Mouse (Mus musculus): ENCODE data around the gene Tfeb.

Tfeb gene

DNA sequence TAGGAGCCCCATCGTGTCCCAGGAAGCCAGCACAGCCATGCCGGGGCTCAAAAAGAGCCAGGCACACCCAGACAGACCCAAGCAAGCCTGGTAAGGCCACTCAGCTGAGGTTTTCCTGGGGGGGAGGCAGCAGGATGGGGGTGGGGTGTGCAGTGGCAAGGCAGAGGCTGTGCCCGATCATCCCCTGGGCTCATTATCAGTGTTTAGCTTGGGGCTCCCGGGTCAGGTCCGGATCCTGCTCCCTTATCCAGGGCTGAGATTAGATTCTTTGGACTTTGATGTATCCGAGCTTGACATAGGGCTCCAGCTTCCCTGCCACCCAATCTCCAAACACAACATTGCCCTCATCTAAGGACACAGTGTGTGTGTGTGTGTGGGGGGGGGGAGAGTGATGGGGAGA is 24.9 kb upstream of the Tfeb start:
- no peak for DNase-seq (ENCODE audit: low read depth, low spot score)

DNA sequence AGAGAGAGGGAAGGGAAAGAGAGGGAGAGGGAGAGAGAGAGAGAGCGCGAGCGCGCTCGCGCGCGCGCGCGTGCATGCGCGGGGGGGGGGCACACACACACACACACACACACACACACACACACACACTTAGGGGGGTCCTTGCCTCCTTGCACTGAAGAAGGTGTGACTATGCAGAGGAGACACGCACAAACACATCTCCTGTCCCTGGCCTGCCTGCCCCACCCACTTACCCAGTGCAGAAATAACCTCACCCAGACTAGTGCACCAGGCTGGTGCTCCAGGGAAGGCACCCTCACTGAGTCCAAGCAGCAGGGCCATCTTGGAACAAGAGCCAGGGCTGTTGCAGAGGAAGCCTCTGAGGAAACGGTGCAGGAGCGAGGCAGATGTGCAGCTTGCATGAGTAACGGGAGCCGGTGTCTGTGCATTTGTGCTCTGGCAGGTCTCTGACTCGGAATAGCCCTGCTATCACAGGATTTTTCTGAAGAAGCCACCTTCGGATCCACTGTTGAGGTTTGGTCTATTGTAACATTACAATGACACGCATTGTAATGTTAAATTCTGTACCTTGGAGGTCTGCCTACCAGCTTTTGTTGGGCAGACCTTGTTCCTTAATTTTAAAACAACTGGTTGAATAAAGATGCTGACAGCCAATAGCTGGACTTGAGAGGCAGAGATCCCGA is 23.8 kb upstream of the Tfeb start:
- no peak for DNase-seq (ENCODE audit: low read depth, low spot score)

DNA sequence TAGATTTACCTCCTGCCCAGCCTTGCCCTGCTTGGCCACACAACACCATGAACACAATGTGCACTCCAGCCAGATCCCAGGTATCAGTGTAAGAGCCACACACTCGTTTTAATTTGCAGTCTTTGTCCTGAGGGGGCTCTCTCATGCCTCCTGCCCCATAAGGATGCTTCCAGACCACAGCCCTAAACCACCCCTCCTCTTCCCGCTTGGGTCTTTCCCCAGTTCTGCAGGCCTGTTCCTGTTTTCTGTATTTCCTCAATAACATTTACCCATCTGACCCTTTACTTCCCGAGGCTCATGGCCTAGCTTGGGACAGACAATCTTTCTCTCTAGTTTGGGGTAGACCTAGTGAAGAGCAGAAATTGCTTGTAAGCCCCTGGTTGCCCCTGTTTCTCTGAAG is 21.8 kb upstream of the Tfeb start:
- DNase-seq (ENCODE audit: low read depth, low spot score): no peak

DNA sequence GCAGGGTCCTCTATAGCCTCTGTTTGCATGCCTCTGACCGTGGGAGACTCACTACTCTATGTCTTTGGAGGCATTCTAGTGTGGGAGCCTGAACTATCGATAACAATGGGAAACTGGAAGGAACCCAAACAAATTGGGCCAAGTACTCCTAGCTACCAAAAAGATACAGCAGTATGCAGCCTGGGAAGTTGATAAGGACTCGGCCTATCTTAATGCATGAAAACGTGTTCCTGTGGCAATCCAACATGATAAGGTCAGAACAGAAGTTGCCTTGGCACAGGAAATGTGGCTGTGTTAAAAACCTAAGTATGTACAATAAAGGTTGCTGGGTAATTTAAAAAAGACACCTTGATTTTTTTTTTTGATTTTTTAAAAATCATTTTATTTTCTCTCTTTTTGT is 15.6 kb upstream of the Tfeb start:
- no peak for DNase-seq (ENCODE audit: low read depth, low spot score)

DNA sequence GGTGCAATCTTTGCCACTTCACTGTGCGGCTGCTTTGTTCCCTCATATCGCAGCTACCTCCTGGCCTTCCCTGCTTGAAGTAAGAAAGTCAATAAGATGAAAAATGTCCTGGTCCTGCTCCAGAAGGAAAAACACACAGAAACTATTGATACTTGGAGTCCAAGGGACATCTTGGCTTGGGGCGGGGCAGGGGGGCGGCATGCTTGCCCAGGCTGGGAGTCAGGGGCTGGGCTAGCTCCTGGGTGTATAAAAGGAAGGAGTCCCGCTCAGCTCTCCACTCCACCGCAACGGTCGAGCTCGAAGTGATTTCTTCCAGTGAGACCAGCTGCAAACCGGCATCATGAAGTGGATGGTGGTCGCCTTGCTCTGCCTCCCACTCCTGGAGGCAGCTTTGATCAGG is 10.3 kb upstream of the Tfeb start, which contains the start of gene Pgc:
TSS of gene Pgc (plus strand) at position 277 of the 400 bp plus-strand sequence.
- no peak for DNase-seq (ENCODE audit: low read depth, low spot score)

DNA sequence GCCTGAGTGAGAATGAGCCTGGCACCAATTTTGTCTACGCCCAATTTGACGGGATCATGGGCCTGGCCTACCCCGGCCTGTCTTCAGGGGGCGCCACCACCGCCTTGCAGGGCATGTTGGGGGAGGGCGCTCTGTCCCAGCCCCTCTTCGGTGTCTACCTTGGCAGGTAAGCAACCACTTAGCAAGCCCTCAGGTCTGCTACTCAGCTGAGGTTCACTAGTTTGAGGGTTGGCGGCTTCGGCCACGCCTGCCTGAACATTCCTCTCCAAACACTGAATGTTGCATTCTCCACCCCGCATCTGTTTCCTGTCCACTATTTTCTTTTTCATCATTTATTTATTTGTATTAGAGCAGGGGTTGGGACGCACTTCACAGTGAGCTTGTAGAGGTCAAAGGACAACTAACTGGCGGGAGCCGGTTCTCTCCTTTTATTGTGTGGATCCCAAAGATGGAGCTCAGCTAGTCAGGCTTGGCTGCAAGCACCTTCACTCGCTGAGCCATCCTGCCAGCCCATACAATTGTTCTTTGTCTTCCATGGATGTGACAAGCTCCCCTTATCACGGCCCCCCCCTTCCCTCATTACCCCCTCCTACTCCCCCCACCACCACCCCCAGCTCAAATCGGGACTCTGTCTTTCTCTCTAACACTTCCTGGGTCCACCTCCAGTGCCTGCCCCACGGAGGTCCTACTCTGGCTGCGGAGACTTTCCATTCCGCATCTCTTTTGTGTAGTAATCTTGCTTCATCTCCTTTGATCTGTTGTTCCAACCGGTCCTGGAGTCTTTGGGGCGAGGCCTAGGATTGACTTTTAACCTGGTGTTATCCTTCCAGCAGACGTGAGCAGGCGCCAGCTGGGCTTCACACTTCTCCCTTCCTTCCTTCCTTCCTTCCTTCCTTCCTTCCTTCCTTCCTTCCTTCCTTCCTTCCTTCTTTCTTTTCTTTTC is 5.9 kb upstream of the Tfeb start:
- DNase-seq (ENCODE audit: low read depth, low spot score): no peak

DNA sequence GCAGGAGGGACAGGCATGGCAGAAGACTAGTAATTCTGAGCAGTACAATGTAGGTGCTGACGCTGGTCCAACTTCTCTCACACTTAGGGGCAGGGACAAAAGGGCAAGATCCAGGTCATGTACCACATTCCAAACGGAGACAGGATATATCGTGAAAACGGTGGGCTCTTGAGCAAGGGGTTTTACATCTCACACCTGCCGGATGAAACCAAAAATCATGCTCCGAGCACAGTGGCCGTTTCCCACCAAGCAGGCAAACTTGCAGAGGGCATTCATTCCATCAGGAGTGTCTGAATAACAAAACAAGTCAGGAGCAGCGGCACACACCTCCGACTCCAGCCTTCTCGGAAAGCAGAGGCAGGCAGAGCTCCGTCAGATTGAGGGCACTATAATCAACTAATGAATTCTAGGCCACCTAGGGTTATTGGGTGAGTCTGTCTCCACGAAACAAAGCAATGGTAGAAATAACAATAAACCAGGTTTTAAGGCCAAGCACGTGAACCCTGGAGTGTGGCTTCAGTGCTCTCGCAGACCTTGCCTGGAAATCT is 1.2 kb upstream of the Tfeb start:
- DNase-seq (ENCODE audit: low read depth, low spot score): no peak

DNA sequence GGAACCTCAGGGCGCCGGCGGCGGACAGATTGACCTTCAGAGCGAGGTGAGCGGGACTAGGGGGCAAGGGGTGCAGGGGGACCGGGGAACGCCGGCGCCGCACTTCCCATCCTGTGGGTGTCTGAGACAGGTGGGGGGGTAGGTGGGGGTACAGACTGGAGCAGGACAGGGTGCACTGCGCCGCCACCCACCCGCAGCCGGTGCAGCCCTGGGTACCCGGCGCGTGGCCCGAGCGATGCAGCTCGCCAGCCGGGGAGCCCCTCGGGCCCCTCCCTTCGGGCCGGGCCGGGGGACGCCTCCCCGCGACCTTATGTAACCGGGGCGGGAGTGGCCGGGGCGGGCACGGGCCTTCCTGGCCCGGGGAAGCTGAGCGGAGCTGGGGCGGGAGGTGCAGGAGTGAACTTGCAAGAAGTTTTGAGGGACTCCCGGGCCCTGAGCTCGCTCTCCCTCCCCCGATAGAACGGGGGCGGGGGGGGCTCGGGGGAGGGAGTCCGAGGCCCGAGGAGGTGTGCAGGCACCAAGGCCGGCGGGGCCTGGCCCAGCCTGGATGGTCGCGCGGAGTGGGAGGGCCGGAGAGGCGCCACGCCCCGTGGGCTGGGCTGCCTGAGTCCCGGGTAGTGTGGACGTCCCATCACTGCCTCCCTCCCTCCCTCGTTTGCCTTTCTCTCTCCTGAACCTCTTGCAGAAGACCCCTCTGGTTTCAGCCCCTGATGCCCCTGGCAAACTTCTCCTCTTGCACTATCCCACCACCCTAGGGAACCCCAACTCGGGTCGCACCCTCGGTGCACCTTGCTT is 638 bp downstream of the Tfeb start:
- DNase-seq (ENCODE audit: low read depth, low spot score): no peak

DNA sequence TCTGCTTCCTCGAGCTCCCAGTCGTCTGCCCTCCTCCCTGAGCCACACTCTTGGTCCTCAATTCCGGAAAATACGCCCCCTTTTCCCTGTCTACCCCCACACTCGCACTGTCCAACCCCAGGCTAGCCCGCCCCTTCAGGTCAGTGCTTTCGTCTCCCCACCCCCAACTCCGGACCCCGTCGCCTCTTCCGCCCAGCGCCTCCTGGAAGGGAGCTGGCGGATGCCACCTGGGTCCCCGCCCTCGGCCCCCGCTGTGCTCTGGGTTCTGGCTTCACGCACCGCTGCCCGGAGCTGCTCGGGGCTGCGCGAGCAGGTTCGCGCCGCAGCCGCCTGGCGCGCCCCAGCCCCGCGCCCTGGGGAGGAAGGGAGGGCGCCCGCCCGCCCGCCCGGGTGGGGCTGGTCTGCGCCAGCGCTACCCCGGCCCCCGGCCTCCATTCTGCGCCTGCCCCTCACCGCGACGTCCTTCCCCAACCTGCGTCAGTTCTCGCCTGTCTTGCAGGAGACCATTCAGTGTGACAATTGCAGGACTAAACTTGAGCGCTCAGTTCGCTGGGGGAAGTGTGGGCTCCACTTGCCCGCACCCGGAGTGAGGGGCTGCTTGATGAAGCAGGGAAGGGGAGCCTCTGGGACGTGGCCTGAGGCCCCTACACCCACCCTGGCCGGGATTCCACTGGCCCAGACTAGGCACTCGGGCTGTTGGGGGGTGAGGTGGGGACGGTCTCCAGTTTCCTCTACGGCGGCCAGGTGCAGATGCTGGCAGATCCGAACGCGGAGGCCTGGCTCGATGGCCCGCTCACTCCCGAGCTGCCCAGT is 1.4 kb downstream of the Tfeb start:
- no peak for DNase-seq (ENCODE audit: low read depth, low spot score)

DNA sequence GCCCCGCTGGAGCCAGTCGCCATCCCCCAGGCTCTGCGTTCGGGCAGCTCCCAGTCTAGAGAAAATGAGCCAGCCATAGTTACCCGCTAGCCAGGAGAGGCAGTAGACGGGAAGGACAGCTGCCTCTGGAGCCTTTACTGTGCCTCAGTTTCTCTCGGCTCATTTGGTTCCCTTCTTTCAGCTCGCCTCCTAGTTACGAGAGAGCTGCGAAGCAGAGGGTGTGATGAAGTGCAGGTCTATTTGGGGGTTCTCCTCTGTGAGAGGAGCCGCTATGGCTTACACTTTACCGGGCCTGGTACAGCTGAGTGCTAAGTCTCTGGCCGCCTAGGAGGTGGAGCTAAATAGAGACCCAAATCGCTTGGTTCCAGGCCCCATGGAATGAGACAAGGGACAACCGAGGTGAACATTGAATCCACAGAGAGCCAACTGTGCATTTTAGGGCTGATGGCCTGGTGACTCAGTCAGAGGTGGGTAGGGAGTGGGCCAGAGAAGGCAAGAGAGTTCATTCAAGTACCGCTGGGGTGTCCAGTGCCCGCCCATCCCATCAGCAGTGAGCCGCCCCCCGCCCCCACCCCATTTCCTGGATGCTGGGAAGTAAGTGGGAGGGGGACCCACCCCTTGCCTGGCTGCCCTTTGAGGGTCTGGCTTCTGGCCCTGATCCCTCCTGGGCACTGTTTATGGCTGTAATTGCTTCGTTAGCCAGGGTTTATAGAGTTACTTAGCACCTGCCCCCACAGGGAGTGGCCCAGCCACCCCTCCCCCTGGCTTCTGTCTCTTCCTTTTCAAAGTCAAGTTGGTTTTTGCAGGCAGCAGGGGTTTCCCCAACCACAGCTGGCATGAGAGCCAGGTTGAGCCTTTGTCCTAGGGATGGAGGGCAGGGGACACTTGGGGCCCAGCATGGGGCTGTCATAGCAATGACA is 2.3 kb downstream of the Tfeb start:
- no peak for DNase-seq (ENCODE audit: low read depth, low spot score)

DNA sequence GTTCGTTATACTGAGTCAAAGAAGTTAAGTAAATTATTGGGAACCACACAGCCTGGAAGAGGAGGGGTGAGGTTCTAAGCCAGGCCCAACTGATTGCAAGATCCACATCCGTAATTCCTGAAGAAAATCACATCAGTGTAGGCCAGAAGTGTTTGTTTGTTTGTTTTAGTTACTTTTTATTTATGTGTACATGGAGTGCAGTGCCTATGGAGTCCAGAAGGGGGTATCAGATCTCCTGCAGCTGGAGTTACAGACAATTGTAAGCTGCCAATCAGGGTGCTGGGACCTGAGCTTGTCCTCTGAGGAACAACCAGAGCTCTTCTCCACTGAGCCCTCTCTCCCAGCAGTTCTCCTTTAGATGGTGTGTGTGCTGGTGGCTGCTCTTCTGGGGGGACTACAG is 3.4 kb downstream of the Tfeb start:
- DNase-seq (ENCODE audit: low read depth, low spot score): no peak

DNA sequence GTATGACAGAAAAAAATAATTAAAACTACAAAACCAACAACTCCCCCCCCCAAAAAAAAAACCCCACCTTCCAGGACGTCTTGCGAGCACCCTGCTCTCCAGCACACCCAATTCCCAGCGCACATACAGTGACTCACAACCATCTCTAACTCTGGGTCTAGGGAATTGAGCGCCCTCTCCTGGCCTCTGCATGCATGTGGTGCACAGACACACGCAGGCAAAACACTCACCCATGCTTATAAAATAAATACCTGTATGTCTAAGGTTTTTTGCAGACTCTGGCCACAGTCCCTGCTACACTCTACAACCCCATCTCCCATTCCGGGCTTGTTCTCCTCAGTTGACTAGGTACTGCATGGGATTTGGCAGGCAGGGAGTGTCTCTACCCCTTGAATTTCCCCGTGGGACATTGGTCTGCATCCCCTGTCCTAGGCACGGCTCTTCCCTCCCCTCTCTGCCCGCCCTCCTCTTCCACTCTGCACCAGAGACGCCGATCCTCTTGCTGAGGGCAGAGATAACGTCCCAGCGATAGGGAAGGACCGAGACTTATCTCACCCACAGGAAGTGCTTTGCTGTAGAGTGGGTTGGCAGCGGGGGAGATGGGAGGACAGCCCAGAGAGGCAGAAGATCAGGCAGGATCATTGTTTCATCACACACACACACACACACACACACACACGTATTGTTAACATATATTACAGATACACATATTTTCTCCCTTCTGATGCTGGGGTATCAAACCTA is 6.3 kb downstream of the Tfeb start:
- DNase-seq (ENCODE audit: low read depth, low spot score): no peak

DNA sequence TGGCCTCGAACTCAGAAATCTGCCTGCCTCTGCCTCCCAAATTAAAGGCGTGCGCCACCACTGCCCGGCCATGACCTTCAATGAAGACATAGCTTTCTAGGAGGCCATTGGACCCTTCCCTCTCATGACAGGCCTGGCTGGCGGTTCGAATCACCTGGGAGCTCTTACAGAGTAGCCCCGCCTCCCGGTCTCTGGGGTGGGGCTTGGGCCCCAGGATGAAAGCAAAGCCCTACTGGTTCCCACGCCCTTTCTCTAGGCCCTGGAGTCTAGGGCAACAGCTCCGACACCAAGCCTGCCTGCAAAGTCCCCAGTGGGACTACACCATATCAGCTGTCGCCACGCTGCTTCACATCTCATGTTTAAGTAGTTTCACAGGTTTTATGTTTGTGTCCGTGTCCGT is 7.3 kb downstream of the Tfeb start:
- no peak for DNase-seq (ENCODE audit: low read depth, low spot score)

DNA sequence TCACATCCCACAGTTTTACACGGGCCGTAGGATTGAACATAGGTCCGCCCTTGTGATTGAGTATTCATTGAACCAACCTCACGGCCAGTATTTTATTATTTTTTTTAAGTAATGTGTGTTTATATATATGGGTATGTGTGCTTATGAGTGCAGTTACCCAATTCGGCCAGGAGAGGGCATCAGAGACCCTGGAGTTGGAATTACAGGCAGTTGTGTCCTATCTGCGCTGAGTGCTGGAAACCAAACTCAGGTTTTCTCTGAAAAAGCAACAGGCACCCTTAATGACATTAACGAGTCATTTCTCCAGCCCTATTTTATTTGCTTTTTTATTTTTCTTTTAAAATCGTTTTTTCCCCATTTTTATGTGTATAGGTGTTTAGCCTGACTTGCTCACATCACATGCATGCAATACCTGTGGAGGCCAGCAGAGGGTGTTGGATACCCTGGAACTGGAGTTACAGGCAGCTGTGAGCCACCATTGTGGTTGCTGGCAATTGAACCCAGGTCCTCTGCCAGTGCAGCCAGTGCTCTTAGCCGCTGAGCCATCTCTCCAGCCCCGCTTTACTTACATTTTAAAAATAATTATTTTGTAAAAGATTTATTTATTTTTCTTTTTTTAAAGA is 8.0 kb downstream of the Tfeb start:
- DNase-seq (ENCODE audit: low read depth, low spot score): no peak

DNA sequence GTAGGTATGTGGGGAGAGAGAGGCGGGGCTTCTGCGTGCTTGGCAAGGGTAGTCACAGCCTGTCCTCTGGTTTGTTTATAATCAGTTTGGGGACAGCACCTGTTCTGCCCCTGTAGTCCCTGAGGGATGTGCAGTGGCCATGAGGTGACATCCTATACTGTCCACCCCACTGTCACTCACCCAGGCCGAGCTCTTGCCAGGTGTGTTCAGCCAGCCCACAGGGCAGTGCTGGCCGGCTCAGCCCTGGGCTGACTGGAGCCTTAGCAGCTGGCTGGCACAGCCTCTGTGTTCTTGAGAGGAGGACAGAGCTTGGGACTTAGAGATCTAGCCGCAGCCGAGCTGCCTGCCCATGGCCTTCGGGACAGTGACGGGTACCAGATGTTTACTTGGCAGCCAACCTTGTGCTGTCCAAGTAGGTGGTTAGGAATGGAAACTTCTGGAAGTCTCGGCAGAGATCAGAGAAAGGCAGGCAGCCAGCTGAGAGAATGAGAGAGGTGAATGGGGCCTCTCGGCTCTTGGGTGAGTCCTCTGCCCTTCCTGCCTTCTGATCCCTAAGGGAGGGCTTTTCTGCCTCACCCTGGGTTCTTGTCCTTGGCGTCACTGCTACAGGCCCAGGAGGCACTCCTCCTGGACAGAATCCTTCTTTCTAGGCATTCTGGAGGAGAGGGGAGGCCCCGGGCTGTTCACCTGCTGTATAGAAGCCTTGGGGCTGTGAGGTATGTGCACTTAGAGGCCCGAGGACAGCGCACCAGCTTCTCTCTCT is 12.1 kb downstream of the Tfeb start:
- no peak for DNase-seq (ENCODE audit: low read depth, low spot score)

DNA sequence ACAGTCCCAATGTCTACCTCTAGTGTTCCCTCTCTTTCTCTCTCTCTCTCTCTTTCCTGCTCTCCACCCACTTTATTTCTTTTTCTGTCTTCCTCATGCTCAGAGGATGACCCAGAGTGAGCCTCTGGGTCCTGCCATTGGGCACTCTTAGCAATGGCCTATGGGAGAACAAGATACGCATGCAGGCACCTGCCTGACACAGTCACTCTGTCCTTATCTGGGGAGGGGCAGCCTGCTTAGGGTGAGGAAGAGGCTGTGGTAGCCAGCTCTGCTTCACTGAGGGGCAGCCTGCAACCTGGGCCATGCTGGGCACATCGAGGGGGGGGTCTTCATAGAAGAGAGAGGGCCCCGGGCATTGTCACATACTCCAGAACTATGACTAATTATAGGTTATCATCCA is 12.8 kb downstream of the Tfeb start:
- DNase-seq (ENCODE audit: low read depth, low spot score): no peak

DNA sequence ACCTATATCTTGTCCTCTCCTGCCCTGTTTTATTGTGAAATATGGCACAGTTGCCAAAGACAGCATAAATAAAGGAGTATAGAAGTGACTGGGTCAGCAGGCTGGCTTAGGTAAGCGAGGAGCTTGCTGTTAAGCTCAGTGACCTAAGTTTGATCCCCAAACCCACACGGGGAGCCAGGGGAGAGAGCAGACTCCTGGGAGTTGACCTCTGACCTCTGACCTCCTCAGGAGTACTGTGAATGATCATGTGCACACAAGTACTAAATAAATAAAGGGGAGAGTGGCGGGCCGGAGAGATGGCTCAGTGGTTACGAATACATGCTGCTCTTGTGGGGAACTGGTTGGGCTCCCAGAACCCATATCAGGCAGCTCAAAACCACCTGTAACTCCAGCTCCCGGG is 13.3 kb downstream of the Tfeb start:
- no peak for DNase-seq (ENCODE audit: low read depth, low spot score)

DNA sequence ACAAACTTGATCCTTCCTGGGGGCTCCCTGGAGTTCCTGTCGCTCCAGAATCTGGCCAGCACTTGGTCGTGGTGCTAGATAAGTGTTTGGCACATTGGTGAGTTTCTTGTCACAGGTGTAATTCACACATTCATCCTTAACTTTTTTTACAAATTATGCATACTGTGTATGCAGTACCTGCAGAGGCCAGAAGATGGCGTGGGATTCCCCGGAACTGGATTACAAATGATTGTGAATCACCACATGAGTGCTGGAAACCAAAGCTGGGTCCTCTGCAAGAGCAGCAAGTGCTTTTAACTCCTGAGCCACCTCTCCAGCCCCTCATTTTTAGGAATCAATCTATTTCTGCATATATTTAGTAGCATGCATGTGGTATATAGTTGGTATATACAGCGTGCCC is 15.0 kb downstream of the Tfeb start:
- no peak for DNase-seq (ENCODE audit: low read depth, low spot score)
